Mouse (Mus musculus): Measurements from ENCODE around the gene Spata32.
A peak's percentile ranks its signal among the peaks of the same experiment; 100 is the strongest.

Gene Spata32

DNA sequence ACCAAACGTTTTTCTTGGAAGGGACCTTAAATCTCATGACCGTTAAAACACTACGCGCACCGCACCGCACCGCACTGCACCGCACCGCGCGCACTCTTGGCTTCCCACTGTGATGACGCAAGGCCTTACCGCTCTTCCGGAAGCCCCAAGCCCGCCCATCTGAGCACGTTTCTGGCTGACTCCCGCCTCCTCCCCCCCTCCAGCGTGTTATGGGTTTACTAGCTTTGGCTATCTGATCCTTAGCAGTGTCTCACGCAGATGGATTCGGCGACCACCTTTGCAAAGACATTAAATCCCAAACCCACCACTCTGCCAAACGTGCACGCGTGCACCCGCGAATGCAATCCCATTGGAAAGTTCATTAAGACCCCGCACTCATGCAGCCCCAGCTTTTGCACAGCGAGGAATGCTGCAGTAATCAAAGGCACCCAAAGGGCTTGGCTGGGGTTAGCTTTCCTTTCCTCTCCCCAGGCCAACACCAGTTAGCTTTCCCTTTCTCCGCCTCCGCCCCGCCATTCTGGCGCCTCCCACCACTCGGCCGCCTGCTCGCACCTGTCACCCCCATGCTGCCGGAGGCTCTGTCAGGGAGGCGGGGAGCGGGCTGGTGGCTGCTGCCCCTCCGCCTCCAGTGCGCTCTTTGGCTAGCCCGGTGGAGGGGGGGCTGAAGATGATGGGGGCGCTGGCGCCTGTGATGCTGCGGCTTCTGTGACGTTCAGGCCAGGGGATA is at the start of gene Spata32:
Gene Spata32 (minus strand): TSS at position 643 of the 727 bp plus-strand sequence.
- peak; percentile 49 for DNase-seq (ENCODE audit: low spot score in 2 of 2)

DNA sequence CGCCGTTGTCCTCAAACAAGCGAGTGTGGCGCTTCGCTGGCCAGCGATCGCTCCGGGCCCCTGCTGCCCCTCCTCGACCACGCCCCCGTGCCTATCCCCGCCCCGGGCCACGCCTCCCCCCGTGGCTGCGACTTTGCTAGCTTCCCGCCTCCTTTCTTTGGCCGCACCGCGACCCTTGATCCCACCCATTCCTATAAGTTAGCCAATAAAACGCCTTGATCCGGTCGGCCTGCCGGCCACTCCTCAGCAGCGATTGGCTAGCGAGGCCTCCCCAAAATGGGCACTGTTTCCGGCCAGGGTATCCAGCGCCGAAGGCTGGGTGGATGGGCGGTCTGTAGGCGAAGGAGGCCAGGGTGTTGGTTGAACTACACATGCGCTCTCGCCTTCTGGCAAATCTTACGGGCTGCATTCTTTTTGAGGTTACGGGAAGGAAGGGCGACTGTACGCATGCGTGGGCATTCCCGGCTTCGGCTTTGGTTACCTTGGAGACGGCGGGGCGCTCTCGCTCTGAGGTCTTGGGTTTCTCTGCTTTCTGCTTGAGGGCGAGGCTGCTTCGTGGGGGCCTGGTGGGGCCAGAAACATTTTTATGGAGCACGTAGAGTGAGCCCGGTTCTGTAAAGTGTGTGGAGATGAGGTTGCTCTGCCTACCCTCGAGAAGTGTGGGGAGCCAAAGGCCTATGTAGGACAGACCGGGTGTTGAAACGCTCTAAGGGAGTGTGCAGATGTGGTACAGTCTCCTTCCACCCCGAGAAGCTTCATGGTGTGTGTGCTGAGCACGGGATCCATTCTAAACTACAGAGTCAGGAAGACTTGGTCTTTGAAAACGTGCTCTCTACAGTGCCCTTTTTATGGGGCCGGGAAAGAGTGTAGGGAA is 49.4 kb upstream of the Spata32 start, which contains the start of gene Map3k14:
Gene Map3k14 (minus strand): TSS at position 127 of the 874 bp plus-strand sequence.
- peak; percentile 99 to 100 for DNase-seq (ENCODE audit: low spot score in 2 of 2)

DNA sequence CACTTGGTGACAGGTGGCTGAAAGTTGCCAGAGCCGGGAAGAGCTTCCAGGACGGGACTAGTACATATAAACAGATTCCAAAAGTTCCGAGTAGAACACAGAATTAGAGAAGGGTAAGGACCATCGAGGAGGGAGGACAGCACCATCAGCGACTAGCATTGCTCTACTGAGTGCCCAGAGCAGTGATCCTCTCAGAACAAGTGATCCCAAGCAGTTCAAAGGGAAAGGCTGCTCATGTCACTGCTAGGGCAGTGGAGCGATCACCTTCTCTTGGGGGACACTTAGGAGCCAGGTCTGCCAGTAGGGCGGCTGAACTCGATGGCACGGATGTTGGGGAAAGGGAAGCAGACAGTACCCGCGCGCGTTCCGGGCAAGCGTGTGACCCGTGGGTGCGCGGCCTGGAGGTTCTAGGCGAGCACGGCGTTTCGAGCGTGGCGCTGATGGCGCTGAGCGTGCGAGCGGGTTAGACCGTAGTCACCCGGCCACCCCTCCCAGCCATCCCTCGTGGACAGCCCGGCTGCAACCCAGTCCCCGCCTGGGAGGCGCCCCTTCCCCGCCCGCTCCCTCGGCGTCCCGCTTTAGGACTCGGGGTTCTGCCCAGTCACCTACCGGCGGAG is 48.6 kb upstream of the Spata32 start:
- no peak for DNase-seq (ENCODE audit: low spot score in 2 of 2)

DNA sequence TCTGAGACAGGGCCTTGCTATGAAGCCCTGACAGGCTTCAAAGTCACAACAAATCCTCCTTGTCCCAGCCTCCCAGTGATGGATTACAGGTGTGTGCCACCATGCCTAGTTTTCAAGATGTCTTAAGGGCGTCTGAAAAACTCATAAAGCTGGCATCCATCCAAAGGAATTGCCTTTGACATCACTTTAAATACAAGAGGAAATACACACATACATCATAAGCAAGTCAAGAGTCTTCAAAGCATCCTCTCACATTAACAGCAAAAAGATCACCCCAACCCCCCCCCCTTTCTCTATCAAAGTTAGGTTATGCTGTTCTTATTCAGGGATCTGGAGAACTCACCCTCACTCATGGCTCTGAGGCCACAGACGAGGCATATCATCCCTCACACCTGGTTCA is 47.6 kb upstream of the Spata32 start:
- DNase-seq (ENCODE audit: low spot score in 2 of 2): no peak

DNA sequence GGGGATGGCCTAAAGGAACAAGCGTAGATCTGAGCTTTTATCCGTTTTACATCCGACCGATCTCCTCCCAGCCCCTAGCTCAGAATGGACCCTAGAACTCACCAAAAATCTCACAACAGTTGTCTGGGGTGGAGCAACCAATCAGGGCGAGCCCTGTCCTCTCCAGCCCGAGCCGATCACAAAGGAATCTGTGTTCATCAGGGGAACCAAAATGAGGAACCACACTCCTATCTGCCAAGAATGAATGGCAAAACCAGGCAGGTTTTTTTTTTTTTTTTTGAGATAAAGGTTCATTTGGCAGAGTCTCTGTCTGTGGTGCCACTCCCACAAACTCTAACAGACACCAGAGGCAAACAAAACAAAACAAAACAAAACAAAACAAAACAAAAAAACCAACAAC is 47.0 kb upstream of the Spata32 start:
- no peak for DNase-seq (ENCODE audit: low spot score in 2 of 2)

DNA sequence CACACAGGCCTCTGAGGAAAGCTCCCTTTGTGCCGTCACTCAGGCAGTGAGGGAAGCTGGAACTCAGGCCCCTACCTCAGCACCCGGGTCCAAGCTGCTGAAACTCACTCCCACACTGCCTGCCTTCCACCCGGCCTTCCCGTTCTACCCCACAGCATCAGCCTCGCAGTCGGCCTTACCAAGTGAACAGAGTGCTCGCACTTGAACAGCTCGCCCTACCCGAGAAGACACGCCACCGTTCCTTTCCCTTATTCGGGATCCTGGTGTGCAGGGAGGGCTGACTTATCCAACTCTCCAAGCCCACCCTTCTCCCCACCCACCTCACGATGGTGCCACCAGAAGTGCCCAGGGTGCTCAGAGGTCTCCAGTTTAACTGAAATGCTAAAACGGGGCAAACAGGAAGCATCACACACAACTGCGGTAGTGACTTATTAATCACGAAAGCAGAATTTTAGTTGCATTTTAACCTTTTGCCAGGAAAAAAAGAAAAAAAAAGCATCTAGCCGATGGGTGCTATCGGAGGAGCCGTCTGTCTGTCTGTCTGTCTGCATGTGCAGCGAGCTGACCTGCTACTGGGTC is 46.3 kb upstream of the Spata32 start:
- DNase-seq (ENCODE audit: low spot score in 2 of 2): peak in 1 of 2 experiments; percentile 45

DNA sequence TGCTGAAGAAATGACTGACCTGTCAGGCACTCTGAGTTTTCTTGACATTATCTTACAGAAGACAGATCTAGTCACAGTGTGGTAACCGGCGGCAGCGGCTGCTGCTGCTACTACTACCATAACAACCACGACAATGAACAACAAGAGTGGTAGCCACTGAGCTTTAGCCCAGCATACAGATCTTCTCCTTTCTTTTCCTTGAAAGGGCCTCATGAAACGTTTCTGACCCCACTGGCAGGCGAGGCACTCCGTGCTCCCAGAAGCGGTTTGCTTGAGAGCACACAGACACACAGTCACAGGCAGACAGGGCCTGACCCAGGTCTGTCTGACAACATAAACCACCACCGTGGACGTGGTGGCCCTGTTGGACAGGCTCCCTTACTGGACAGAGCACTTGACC is 45.3 kb upstream of the Spata32 start:
- no peak for DNase-seq (ENCODE audit: low spot score in 2 of 2)

DNA sequence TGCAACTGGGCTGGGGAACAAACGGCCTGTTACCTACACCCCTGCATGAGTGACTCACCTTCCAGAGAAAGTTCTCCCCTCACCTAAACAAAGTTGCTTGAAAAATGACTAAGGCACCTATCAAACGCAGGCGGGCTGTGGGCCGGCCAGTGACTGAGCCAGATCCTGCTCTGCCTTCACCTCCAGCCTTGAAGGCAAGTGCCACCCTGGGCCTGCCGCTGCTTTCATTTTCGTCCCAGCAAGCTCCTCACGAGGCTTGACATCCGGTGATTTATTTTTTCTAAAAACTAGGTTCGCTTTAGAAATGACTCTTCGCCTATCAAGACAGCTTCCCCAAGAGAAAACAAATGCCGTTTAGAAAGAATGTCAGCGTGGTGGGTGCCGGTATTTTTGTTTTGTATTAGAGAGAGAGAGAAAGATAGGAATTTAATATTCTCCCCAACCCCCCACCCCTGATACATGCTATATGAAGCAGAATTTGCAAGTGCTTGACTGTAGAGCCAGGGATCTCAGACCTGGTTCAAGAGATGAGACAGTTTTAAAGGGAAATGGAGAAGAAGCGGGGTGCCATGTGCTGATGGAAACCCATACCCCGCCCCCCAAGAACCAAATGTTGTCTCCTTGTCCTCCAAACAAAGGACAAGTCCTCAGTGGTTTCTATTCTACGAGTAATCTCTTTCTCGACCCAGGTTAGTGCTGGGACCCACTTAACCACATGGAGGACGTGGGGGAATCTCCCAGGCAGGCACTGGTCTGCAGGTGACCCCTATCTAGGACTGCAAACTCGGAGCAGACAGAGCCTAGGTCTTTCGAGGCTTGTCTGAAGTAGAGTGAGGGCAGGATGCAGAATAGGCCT is 44.4 kb upstream of the Spata32 start:
- peak; percentile 78 to 79 for DNase-seq (ENCODE audit: low spot score in 2 of 2)

DNA sequence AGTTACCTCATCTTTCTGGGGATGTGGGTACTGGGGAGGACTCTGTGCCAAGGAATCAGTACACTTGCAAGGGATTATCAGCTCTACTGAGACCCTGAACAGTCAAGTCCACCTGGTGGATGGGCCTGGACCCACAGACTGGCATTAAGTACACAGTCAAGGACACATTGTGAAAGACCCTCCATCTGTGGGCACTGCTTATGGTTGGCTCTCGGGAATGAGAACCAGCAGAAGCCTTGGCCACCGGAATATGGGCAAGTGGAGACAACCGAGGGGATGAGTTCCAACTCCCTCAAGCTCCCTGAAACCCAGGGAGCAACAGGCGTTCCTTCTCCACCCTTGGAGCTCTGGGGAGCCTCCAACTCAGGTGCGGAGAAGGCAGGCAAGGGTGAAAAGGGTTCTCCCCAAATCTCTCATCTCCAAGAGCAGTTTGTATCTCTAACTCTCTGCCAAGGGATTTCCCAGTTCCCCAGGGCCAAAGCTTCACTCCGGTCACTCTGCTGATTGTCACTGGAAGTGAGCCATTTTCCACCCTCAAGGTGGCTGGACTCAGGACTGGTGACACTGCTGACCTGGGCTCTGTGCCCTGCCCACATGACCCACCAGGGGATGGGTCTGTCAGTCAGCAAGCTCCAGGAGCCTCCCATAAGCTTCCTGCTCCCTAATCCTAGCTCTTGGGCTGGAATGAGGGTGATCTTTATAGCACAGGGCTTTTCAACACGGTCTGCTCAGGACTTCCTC is 43.6 kb upstream of the Spata32 start:
- DNase-seq (ENCODE audit: low spot score in 2 of 2): no peak

DNA sequence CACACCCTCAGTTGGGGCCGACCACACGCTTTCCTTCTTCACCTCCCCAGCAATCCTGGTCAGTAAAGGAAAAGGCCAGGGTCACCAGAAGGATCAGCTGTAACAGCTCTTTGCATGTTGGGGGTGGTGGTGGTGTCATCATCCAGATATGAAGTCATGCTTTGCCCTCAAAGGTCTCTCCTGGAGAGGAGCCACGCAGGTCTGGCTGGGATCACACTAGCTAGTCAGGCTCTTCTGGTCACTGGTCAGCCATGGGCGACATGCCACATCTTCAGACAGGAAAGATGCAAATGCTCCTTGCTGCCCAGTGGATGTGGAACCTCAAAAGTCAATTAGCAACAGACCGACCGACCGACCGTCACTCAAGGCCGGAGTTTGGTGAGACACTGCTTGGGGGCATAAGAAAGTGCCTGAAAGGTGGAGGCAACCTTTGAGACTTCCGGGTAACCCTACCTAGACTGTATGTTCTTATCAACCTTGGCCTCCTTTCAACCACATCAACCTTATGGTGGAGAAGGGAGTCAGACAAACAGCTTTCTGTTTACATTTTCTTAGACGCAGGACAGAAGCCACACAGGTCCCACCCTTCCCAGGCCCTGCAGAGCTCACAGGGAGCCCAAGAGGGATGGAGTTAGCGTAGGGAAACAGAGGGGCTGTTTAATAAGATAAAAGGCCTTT is 42.4 kb upstream of the Spata32 start:
- no peak for DNase-seq (ENCODE audit: low spot score in 2 of 2)

DNA sequence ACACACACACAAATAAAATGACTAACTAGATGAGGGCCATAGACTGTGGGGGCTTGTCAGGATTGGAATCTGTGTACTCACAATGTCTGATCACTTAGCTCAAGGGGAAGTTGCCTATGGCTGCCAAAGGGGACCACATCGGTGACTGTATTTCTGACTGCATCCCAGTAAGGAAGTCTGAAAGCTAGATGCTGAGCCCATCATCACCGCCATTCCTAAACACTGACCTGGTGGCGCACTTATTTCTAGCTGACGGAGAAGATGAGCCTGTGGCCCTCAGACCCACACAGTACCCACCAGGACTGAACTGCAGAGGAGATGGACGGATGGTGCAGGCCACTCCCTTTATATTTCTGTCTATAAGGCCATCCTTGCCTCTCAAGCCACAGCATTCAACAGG is 41.8 kb upstream of the Spata32 start:
- no peak for DNase-seq (ENCODE audit: low spot score in 2 of 2)

DNA sequence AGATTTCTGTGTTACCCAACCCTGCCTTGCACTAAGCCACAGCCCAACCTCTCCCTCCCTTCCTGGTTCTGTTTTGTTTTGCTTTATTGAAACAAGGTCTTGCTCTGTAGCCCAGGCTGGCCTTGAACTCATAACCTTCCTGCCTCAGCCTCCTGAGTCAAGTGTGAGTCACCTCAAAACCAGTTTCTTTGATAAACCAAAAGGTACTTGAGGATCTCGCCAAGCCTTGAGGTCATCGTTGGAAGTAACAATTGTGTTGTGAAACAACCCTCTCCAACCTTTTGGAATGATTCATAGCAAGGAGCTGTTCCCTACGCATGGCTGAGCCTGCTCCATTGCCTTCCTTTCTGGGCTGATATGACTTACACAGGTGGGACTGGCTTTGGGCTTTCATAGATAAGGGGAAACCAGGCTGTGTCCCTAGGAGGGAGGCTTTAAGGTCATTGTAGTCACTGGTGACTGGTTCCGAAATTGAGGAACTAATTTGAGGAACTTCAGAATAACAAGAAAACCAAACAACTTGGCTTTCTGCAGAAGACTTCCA is 39.8 kb upstream of the Spata32 start:
- peak; percentile 52 to 65 for DNase-seq (ENCODE audit: low spot score in 2 of 2)

DNA sequence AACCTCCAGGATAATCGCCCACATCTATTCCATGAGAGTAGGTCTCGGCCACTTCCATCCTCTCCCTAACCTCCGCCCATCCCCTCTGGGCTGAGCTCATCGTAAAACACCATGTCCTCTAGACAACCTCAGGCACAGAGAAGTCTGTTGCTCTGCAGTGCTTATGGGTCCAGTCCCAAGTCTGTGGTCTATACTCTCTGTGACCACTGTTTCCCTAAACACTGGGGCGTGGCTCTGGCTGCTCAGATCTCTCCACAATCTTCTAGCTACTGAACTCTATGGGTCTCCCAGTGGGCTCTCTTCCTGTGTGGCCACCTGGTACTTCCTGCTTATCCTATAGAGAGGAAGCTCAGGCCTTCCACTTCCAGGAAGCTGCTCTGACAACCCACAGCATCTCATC is 35.4 kb upstream of the Spata32 start:
- DNase-seq (ENCODE audit: low spot score in 2 of 2): no peak

DNA sequence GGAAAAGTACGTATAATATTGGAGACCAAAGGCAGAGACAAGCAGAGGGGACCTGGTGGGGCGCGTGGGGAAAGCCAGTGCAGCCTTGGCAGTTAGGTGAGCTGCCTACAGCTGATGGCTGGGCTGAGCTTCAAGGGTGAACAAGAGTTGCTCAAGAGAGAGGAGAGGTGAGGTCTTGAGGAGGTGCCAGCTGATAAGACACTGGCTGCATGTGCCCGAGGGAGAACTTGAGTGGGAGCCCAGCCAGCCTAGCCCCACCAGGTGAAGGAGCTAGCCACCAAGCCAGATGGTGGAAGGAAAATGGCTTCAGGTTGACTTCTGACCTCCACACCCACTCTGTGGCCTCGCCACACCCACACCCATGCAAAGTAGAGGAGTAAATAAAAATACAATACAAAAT is 34.1 kb upstream of the Spata32 start:
- DNase-seq (ENCODE audit: low spot score in 2 of 2): no peak

DNA sequence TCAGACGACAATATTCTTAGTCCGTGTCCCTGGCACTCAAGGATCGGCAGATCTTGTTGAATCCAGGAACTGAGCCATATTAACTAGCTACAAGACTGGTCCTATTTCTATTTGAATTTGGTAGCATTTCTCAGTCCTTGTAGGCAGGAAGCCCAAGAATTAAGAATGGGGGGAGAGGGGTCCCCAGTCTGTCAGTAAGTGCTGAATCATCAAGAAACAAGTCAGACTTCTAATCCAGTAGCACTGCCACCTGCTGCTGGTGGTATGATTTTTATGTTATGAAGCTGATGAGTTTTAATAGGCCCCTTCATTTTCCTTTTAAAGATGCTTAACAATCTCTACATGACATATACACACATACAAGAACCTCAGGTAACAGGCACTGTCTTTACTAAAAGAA is 32.1 kb upstream of the Spata32 start:
- no peak for DNase-seq (ENCODE audit: low spot score in 2 of 2)

DNA sequence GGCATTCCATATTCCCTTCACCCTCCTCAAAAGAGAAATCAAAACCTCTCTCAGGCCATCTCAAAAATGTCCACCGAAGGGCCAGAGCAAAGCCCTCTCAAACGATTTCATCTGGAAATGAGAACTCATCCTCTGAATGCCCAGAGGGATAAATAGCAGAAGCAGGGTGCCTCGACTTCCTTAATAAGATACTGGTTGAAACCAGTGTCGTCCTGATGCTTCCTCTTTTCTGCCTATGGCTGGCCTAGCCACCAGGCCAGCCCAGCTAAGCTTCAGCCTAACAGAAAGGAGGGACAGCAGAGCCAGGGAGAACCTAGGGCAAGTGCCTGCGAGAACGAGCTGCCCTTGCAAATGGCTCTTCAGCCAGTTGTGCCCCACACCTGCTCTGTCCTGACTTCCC is 31.3 kb upstream of the Spata32 start:
- DNase-seq (ENCODE audit: low spot score in 2 of 2): peak; percentile 66 to 78

DNA sequence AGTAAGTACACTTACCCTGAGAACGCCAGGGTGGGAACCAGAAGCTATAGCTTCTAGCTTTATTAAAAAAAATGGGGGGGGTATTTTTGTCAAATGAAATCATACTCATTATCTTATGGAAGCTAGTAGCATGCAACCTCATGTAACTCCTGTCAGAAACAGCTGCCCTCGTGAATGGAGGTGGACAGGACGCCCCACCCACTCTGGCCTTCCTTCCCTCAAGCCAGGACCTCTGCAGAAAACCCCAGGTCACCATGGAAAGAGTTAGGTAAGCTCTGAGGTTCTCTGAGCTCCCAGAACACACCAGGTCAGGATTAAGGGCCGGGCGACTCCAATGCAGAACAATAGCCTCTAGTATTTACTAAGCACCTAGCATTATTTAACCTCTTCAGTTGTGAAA is 30.6 kb upstream of the Spata32 start:
- DNase-seq (ENCODE audit: low spot score in 2 of 2): no peak

DNA sequence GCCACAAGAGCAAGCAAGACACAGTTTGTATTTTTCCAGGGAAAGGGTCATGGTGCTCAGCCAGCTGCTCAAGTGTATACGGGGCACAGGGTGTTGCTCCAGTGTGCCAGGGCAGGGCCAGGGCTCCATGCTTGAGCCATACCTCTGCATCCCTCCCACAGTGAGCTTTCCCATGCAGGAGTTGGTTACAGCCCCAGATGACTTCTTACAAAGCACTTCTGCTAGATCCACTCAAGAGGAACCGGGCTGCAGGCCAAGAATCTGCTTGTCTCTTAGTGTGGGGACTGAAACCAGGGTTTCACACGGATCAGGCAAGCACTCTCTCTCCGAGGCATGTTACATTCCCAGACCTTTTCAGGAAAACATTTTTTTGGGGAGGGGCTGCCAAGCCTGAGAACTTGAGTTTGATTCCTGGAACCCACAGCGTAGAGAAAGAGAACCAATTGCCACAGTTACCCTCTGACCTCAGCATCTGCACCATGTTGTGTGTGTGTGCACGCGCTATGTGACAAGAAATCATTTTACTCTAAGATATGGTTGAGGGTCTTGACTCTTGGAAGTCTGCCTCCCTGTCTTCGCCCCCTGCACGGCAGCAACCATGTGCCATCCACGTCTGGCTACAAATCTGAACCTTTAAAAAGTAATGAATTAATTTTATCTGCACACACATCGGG is 29.4 kb upstream of the Spata32 start:
- DNase-seq (ENCODE audit: low spot score in 2 of 2): peak; percentile 45 to 63

DNA sequence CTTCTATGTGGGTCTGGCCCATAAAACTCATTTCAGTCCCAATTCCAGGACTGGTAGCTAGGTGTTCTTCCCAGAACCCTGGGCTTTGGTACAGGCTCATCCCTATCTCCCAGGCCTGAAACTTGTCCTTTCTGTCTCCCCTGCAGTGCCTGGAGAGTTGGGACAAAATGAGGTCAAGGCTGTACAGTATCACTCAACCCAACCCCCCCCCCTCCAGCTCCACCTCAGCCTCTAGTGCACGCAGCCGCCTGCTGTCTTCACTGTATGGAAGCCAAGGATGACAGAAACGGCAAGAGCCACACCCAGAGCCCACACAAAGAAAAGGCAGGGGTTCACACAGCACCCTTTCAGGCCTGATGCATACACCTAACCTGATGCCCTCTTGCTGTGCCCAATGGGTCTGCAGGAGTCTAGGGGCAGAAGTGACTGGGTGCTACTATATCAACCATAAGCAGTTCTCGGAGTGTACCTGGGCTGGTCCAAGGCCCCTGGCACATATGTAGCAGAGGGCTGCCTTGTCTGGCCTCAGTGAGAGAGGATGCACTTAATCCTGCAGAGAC is 28.6 kb upstream of the Spata32 start:
- no peak for DNase-seq (ENCODE audit: low spot score in 2 of 2)
